Mouse (Mus musculus) testis, adult 2 months (tissue): ENCODE measurements around the gene Rad23a. TPM values are rescaled to one million over a fixed set of nuclear protein-coding genes. Genes with fewer than 3 reads are reported as not detected.

Experiments
- H3K27ac ChIP-seq: fragments of 200-500 bp; 2 replicates; pipeline ENCODE4 v1.5.1; 2012; ENCODE audit warnings: low read depth, low read length; ENCODE audit not compliant: control insufficient read depth, insufficient read depth
- H3K27me3 ChIP-seq: fragments of 200-500 bp; 2 replicates; pipeline ENCODE4 v1.6.1; 2012; ENCODE audit warnings: mild to moderate bottlenecking, low read length, moderate library complexity; ENCODE audit not compliant: control insufficient read depth, insufficient read depth
- H3K36me3 ChIP-seq: fragments of 200-500 bp; 2 replicates; pipeline ENCODE4 v1.6.1; 2012; ENCODE audit warnings: mild to moderate bottlenecking, low read length; ENCODE audit not compliant: control insufficient read depth, insufficient read depth
- H3K4me1 ChIP-seq: fragments of 200-500 bp; 2 replicates; pipeline ENCODE4 v1.6.1; 2012; ENCODE audit warnings: low read length; ENCODE audit not compliant: control insufficient read depth, insufficient read depth
- H3K4me3 ChIP-seq: fragments of 200-500 bp; 2 replicates; pipeline ENCODE4 v1.5.1; 2012; ENCODE audit warnings: low read depth, mild to moderate bottlenecking, low read length, moderate library complexity, mixed read lengths; ENCODE audit not compliant: control insufficient read depth
- CTCF ChIP-seq: fragments of 200-500 bp; IDR thresholded peaks from 2 replicates; pipeline ENCODE4 v1.5.1; 2012; ENCODE audit warnings: low read depth, mild to moderate bottlenecking, inconsistent platforms, low read length, moderate library complexity; ENCODE audit not compliant: control insufficient read depth, insufficient read depth, insufficient replicate concordance
- POLR2A ChIP-seq: fragments of 200-500 bp; IDR thresholded peaks from 2 replicates; pipeline ENCODE4 v1.6.1; 2012; ENCODE audit warnings: low read depth, mild to moderate bottlenecking, inconsistent platforms, low read length, moderate library complexity; ENCODE audit not compliant: control insufficient read depth
- polyA plus RNA-seq: library from polyadenylated mRNA; depleted of rRNA; stranded (reverse); fragments of >200 nt; gene quantifications from 2 replicates; pipeline ENCODE4 v1.2.3, GENCODE M21; 2012

The Rad23a gene
- polyA plus RNA-seq, 1 experiment: 106 TPM

DNA sequence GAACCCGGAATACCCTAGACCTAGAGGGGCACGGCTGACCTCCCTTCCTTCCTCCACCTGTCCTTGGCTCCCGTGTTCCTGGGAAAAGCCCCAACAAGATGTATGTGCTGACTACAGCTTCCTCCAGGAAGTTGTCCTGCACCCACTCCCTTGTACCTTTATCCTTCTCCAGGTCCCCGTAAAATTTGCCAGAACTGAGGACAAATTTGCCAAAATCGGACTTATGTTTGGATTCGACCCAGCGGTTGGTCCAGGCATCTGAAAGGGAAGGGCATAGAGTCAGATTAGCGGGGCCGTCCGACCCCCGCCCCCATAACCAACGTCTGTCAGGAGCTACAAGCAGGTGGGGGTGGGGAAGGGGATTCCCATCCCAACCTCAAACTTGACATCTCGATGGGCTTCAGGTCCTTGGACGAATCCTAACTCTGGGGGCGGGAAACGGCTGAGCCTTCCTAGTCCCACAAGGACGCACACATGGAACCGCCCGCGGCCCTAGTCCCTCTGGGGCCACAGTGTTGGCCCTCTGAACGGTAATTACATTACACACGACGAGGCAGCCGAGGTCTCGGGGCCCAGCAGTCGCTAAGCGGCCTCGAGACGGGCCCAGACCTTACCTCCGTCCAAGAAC, 5.7 kb upstream of the Rad23a start:
- peak overlapping the region; percentile 85 for H3K4me3 ChIP-seq
- peaks cover 10% of the 10 kb centered on the region for H3K4me1 ChIP-seq
- H3K27me3 ChIP-seq: no peaks in the 10 kb centered on the region
- peaks cover 5% of the 10 kb centered on the region for H3K36me3 ChIP-seq
- TF ChIP-seq POLR2A: no peak
- H3K27ac ChIP-seq: peak overlapping the region; percentile 87

DNA sequence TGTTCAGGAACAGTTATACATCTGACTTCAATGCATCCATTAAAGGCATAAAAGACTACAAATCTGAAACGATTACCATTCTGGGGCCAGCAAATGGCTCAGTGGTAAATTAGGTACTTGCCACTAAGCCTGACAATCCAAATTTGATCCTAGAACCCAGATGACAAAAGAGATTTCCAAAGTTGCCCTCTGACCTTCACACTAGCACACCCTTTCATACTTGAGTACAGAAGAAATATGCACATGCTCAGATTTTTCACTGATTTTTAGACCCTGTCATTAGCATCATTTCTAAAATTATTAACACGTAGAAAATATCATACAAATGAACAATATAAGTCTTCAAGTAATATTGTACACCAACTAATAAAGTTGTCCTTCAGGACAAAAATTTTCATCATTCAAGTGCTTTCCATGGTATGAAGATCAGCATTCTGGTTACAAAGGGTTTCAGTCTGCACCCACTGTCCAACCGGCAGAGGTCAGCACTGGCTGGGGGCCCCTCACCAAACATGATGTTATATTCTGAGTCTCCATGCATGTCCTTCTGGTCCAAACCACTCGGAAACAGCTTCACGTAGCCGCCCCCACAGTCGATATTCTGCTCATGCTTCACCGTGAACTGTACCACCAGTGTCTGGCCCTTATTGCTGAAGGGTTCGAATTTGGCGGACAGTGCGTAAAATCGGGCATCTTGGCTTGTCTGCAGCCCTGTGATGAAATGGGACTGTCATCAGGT, 5.1 kb upstream of the Rad23a start:
- H3K4me3 ChIP-seq: peak overlapping the region; percentile 85
- peaks cover 5% of the 10 kb centered on the region for H3K36me3 ChIP-seq

DNA sequence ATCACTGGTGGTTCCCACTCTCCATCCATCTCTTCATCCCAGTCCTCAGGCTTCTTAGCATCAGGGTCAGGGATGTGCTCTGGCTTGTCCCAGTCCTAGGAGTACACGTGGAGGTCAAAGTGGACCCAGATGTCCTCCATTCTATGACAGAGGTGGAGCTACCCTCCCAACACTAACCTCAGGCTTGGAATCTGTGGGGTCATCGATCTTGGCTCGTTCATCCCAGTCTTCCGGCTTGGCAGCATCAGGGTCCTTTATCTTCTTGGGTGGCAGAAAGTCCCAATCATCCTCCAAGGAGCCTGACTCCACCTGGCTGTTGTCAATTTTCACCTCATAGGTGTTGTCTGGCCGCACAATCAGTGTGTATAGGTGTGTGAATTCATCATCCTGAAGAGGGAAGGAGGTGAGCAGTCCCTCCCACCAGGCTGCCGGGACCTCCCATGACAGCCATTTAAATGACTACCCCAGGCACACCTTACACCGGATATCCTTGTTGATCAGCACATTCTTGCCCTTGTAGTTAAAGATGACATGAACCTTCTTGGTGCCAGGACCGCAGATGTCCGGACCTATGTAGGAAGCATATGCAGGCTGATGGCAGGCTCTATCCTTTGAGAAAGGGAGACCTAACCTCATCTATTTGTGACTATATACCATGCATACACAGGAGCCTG, 4.1 kb upstream of the Rad23a start:
- H3K36me3 ChIP-seq: peaks cover 5% of the 10 kb centered on the region
- no peaks in the 10 kb centered on the region for H3K27me3 ChIP-seq
- H3K27ac ChIP-seq: no peak overlapping the region
- peak overlapping the region; percentile 24; the same call in 1 of the 2 replicates for H3K4me3 ChIP-seq
- H3K4me1 ChIP-seq: peaks cover 10% of the 10 kb centered on the region
- TF ChIP-seq POLR2A: no peak
- no peak for TF ChIP-seq CTCF

More for the DNA sequence above, 5.1 kb upstream of the Rad23a start:
- Histone ChIP-seq H3K27ac (no peak overlapping the region), H3K27me3 (no peaks in the 10 kb centered on the region), H3K4me1 (peaks cover 10% of the 10 kb centered on the region)
- no peak; the same call in 1 of the 2 replicates for TF ChIP-seq CTCF
- no peak for TF ChIP-seq POLR2A

DNA sequence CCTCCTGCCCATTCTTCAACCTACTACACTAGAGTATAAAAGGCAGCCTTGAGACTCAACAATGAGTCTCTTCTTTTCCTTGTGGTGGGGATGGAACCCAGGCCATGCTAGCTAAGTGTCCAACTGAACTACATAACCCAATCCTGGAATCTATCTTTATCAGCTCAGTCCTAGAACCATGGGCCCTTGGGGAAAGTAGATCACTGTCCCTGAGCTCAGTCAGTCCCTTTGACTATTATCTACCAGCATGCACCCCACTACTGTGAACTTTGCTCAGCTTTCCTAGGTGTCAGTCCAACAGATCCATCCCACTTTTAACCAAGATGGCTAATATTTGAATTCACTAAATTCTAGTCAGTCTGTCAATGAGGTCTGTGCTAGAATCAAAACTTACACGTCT, 1.0 kb upstream of the Rad23a start:
- 0 out of 2 replicates have a peak overlapping the region, but pooled peaks have one; percentile 15 for H3K27ac ChIP-seq
- peaks cover 6% of the 10 kb centered on the region for H3K4me1 ChIP-seq
- no peak overlapping the region for H3K4me3 ChIP-seq
- H3K27me3 ChIP-seq: no peaks in the 10 kb centered on the region
- H3K36me3 ChIP-seq: peaks cover 6% of the 10 kb centered on the region
- no peak for TF ChIP-seq CTCF
- TF ChIP-seq POLR2A: no peak

DNA sequence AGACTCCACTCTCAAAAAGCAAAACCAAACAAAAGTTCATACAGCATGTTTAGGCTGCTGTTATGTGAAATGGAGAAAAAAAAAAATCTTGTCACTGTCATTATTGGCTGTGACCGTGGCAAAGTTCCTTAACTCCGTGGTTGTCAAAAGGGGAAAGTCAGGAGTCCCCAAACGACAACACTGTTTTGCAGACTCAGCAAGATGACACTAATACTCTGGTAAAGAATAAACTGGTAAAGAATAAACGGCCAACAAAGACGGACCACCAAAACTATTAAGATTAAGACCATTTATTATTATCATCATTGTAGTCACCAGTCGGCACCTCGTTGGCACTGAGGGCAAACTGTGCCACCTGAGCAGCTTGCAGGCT, 604 bp downstream of the Rad23a start:
- H3K36me3 ChIP-seq: peaks cover 6% of the 10 kb centered on the region
- TF ChIP-seq CTCF (no peak), POLR2A (no peak)
- no peaks in the 10 kb centered on the region for H3K27me3 ChIP-seq
- H3K4me3 ChIP-seq: peak overlapping the region; percentile 97
- peaks cover 6% of the 10 kb centered on the region for H3K4me1 ChIP-seq
- peak overlapping the region; percentile 82 for H3K27ac ChIP-seq

DNA sequence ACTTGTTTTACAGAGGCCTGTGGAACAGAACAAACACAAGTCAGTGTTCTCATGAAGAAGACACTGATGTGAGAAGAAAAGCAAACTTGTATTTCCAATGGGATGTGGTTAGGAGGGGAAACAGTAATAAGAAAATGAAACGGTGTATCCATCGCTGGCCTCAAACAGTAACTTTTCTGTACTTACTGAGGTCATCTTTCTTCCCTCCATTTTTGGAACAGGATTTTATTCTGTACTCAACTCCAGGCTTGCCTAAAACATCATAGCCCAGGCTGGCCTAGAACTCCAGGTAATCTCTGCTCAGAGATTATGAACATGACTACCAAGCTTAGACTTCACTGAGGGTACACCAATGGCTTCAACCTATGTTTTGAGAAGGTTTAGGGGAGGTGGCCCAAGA, 1.1 kb downstream of the Rad23a start:
- Histone ChIP-seq H3K4me3 (peak overlapping the region; percentile 97; the same call in 1 of the 2 replicates), H3K36me3 (peaks cover 6% of the 10 kb centered on the region), H3K4me1 (peaks cover 6% of the 10 kb centered on the region), H3K27ac (no peak overlapping the region), H3K27me3 (no peaks in the 10 kb centered on the region)
- TF ChIP-seq POLR2A (no peak), CTCF (no peak)

DNA sequence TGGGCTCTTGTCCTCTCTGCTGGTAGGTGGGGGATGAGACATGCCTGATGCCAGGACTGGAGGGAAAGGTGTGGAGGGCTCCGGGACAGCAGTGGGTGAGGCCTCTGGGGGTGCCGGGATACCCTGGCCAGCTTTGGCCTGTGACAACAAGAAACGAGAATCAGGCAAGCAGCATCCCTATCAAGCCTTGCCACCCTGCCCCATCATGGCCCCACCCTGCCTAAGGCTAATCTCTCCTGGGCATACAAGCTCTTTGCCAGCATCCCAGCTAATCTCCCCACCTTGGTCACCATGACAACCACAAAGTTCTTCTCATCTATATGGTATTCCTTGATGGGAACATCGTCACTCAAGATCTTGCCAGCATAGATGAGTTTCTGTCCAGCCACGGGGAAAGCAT, 2.0 kb downstream of the Rad23a start:
- H3K27me3 ChIP-seq: no peaks in the 10 kb centered on the region
- H3K4me3 ChIP-seq: no peak overlapping the region
- TF ChIP-seq POLR2A (no peak), CTCF (no peak)
- H3K36me3 ChIP-seq: peaks cover 2% of the 10 kb centered on the region
- no peak overlapping the region for H3K27ac ChIP-seq
- peaks cover 6% of the 10 kb centered on the region for H3K4me1 ChIP-seq
